16 mouse cellular contexts compared by ENCODE assay signal in genomic region chr3:39838377-39839145, GRCm38 (mm10).
DNase-seq lines count a peak whose midpoint lies in the region; ATAC-seq lines count a peak whose summit lies in the region.
"Had no signal": no experiment of that assay in that cellular context is flagged by ENCODE, and none has a peak within 500 bp of the region (broad histone marks: within the 10 kb centered on the region; RNA-seq: fewer than 3 reads in every experiment).

No protein-coding gene starts in this region.

- no peaks in the 10 kb centered on the region for H3K36me3 ChIP-seq in hindbrain, embryonic 13.5 days
- H3K36me3 ChIP-seq in hindbrain, embryonic 10.5 days = no peaks in the 10 kb centered on the region
- H3K36me3 ChIP-seq in hindbrain, embryonic 15.5 days = no peaks in the 10 kb centered on the region
- no peaks in the 10 kb centered on the region for H3K36me3 ChIP-seq in neural tube, embryonic 15.5 days
- H3K36me3 ChIP-seq: limb, embryonic 15.5 days had no signal

- 53% methylated on average over 6 of the region's 6 CpGs for WGBS in hindbrain, embryonic 13.5 days
- 77% methylated on average over 6 of the region's 6 CpGs for WGBS in hindbrain, embryonic 10.5 days
- WGBS in hindbrain, embryonic 15.5 days = 42% methylated on average over 6 of the region's 6 CpGs
- WGBS in neural tube, embryonic 15.5 days = 48% methylated on average over 6 of the region's 6 CpGs

- H3K27me3 ChIP-seq in hindbrain, embryonic 13.5 days = no peaks in the 10 kb centered on the region
- no peaks in the 10 kb centered on the region for H3K27me3 ChIP-seq in hindbrain, embryonic 10.5 days (ENCODE audit: insufficient read depth, poor library complexity, severe bottlenecking)
- H3K27me3 ChIP-seq in hindbrain, embryonic 15.5 days = no peaks in the 10 kb centered on the region
- H3K27me3 ChIP-seq in neural tube, embryonic 15.5 days (replicated peaks) = no peaks in the 10 kb centered on the region
- H3K27me3 ChIP-seq: limb, embryonic 15.5 days had no signal

- peak overlapping the region; percentile 66 for H3K27ac ChIP-seq in hindbrain, embryonic 13.5 days
- H3K27ac ChIP-seq in hindbrain, embryonic 10.5 days = no peak overlapping the region
- no peak overlapping the region for H3K27ac ChIP-seq in hindbrain, embryonic 15.5 days (replicated peaks)
- no peak overlapping the region for H3K27ac ChIP-seq in neural tube, embryonic 15.5 days (replicated peaks)
- H3K27ac ChIP-seq: limb, embryonic 15.5 days had no signal

- peaks cover 8% of the 10 kb centered on the region for H3K4me1 ChIP-seq in hindbrain, embryonic 13.5 days (replicated peaks)
- H3K4me1 ChIP-seq in hindbrain, embryonic 10.5 days (replicated peaks) = no peaks in the 10 kb centered on the region
- H3K4me1 ChIP-seq in hindbrain, embryonic 15.5 days (replicated peaks) = 0 out of 2 replicates have a peak, but pooled peaks cover 6% of the 10 kb centered on the region
- H3K4me1 ChIP-seq in neural tube, embryonic 15.5 days = peaks cover 8% of the 10 kb centered on the region
- H3K4me1 ChIP-seq: limb, embryonic 15.5 days had no signal

- no peak overlapping the region for H3K4me3 ChIP-seq in hindbrain, embryonic 13.5 days
- no peak overlapping the region for H3K4me3 ChIP-seq in hindbrain, embryonic 10.5 days
- no peak overlapping the region for H3K4me3 ChIP-seq in hindbrain, embryonic 15.5 days
- H3K4me3 ChIP-seq in neural tube, embryonic 15.5 days (replicated peaks) = no peak overlapping the region
- H3K4me3 ChIP-seq: limb, embryonic 15.5 days had no signal

- no peak overlapping the region for H3K4me2 ChIP-seq in hindbrain, embryonic 13.5 days
- H3K4me2 ChIP-seq in hindbrain, embryonic 15.5 days = no peak overlapping the region
- no peak overlapping the region for H3K4me2 ChIP-seq in neural tube, embryonic 15.5 days
- H3K4me2 ChIP-seq: limb, embryonic 15.5 days had no signal

- ATAC-seq in hindbrain, embryonic 13.5 days (ENCODE audit: low FRiP score) = peak; percentile 82
- ATAC-seq in hindbrain, embryonic 15.5 days (ENCODE audit: low FRiP score, low read depth) = peak; percentile 51; the same call in 1 of the 2 replicates
- ATAC-seq in neural tube, embryonic 15.5 days (ENCODE audit: low FRiP score) = peak; percentile 41; the same call in 1 of the 2 replicates

- DNase-seq in hindbrain, embryonic 10.5 days (ENCODE audit: low spot score) = no peak
- peak; percentile 13 for DNase-seq in right cerebral cortex, postnatal 4 days
- DNase-seq in right cerebral cortex, adult 2 months (ENCODE audit: low spot score in 2 of 2) = no peak
- DNase-seq in kidney, postnatal 10 days = no peak
- no peak for DNase-seq in cerebellum, postnatal 25 days
- DNase-seq: adrenal gland, adult 2 months; heart, postnatal 14 days; kidney, adult 11 months; kidney, postnatal 36 days; layer of hippocampus, postnatal 36 days; lung, adult 18-20 months; right cerebral cortex, postnatal 25 days had no signal

- no peaks in the 10 kb centered on the region for H3K9me3 ChIP-seq in hindbrain, embryonic 13.5 days
- no peaks in the 10 kb centered on the region for H3K9me3 ChIP-seq in hindbrain, embryonic 10.5 days
- H3K9me3 ChIP-seq in hindbrain, embryonic 15.5 days = no peaks in the 10 kb centered on the region
- H3K9me3 ChIP-seq in neural tube, embryonic 15.5 days (replicated peaks) = no peaks in the 10 kb centered on the region
- H3K9me3 ChIP-seq: limb, embryonic 15.5 days had no signal

- H3K9ac ChIP-seq in hindbrain, embryonic 13.5 days = no peak overlapping the region
- no peak overlapping the region for H3K9ac ChIP-seq in hindbrain, embryonic 15.5 days
- no peak overlapping the region for H3K9ac ChIP-seq in neural tube, embryonic 15.5 days (replicated peaks)
- H3K9ac ChIP-seq: limb, embryonic 15.5 days had no signal
